Mouse (Mus musculus): ENCODE data around the gene Hmgxb4. TPM values are rescaled to one million over a fixed set of nuclear protein-coding genes. Genes with fewer than 3 reads are reported as not detected.

Gene Hmgxb4
- total RNA-seq, 2 experiments from 2014 or later: 12.7 to 16.3 TPM

- no peak for DNase-seq
- intact Hi-C loops (cut with DNase I): no loop called here
Measured at GRCm38 (mm10) chr8:75064790-75065189, 71.6 kb downstream of the Hmgxb4 start.

GRCm38 (mm10) chr8:75067287-75067686 lies 74.1 kb downstream of the Hmgxb4 start:
- no peak for DNase-seq
- intact Hi-C loops (cut with DNase I): no loop called here

- no peak for DNase-seq
Measured at GRCm38 (mm10) chr8:75070297-75070696, 77.1 kb downstream of the Hmgxb4 start.

DNA sequence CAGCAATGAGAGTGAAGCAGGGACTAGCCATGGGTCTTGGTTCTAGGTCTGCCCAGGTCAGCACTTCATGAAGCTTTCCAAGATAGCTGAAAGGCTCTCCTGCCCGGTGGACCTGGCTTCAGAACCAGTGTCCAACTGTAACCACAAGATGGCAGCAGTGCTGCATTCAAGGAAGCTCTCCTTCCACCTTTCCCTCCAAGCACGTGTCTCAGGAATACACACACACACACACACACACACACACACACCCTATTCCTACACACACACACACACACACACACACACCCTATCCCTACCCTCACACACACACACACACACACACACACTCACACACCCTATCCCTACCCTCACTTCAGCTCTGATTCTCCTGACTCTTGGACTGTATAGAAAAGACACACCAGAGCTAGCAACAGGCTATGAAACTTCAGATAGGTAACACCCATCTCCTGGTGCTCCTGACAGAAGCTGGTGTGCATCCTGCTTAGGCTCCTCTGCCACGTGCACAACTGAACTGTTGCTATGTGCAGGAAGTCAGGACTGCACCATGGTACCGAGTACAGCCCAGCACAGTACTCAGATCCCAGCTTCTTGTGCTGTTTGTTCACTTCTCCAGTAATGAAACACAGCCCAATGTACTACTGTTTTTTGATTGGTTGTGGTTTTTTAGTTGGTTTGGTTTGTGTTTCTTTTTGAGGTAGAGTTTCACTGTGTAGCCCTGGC lies 78.6 kb downstream of the Hmgxb4 start:
- intact Hi-C loops (cut with DNase I): loop anchor here (1.0 to 2.0 kb wide), 3 partner anchors 37 to 201 kb away; no protein-coding TSS in a partner anchor
- DNase-seq: peak; percentile 81 to 83

More at GRCm38 (mm10) chr8:75070297-75070696, 77.1 kb downstream of the Hmgxb4 start:
- intact Hi-C loops (cut with DNase I): loop anchor here (2.0 kb wide), 2 partner anchors 149 to 203 kb away; no protein-coding TSS in a partner anchor

- intact Hi-C loops (cut with DNase I): no loop called here
- DNase-seq: no peak
Measured at GRCm38 (mm10) chr8:75074876-75075275, 81.7 kb downstream of the Hmgxb4 start.

- intact Hi-C loops (cut with DNase I): no loop called here
- no peak for DNase-seq
Measured at GRCm38 (mm10) chr8:75078215-75078614, 85.1 kb downstream of the Hmgxb4 start.

GRCm38 (mm10) chr8:75078851-75079250 lies 85.7 kb downstream of the Hmgxb4 start:
- DNase-seq: no peak
- intact Hi-C loops (cut with DNase I): no loop called here

Other genes starting within 250 kb of the Hmgxb4 start
- not detected for gene Isx, start 120.2 kb upstream of the Hmgxb4 start, total RNA-seq (2021)
- gene Tom1, start 40.3 kb downstream of the Hmgxb4 start, total RNA-seq (2021): 10 to 100 TPM; 60.7 to 71.3 TPM
- 10 to 100 TPM; 12.1 to 21.6 TPM for gene Hmox1, start 100.3 kb downstream of the Hmgxb4 start, total RNA-seq (2021)
- gene Mcm5, start 116.2 kb downstream of the Hmgxb4 start, total RNA-seq (2021): 1 to 10 TPM; 3.1 to 4.0 TPM
- 1 to 10 TPM; 3.1 to 4.7 TPM for gene Rasd2, start 220.6 kb downstream of the Hmgxb4 start, total RNA-seq (2021)

All from heart, postnatal 36 days (tissue).